ENCODE assay signal across 15 mouse cellular contexts in genomic region chr14:74529368-74529951, GRCm38 (mm10).
DNase-seq lines count a peak whose midpoint lies in the region; ATAC-seq and TF ChIP-seq lines count a peak whose summit lies in the region.
"Had no signal": no experiment of that assay in that cellular context is flagged by ENCODE, and none has a peak within 500 bp of the region (broad histone marks: within the 10 kb centered on the region; RNA-seq: fewer than 3 reads in every experiment).

No protein-coding gene starts in this region.

- H3K9me3 ChIP-seq in neural tube, embryonic 11.5 days (ENCODE audit: control insufficient read depth, low read length) = no peaks in the 10 kb centered on the region
- H3K9me3 ChIP-seq in intestine, postnatal 0 days (ENCODE audit: control insufficient read depth) = no peaks in the 10 kb centered on the region
- no peaks in the 10 kb centered on the region for H3K9me3 ChIP-seq in kidney, embryonic 14.5 days (ENCODE audit: control insufficient read depth, low read length)
- H3K9me3 ChIP-seq: heart, embryonic 10.5 days; kidney, embryonic 15.5 days had no signal

- no peak overlapping the region for H3K4me3 ChIP-seq in neural tube, embryonic 11.5 days (ENCODE audit: low read depth, low read length)
- no peak overlapping the region for H3K4me3 ChIP-seq in intestine, postnatal 0 days (ENCODE audit: low read depth, low read length)
- H3K4me3 ChIP-seq in kidney, embryonic 14.5 days (ENCODE audit: low read length) = no peak overlapping the region
- H3K4me3 ChIP-seq: heart, embryonic 10.5 days; kidney, embryonic 15.5 days had no signal

- no peak for TF ChIP-seq CTCF in intestine, postnatal 0 days (IDR thresholded peaks at IDR 0.05; ENCODE audit: low read depth)

- ATAC-seq in cerebellum, adult (ENCODE audit: insufficient number of reproducible peaks, low FRiP score, low TSS enrichment) = no peak
- ATAC-seq in neural tube, embryonic 11.5 days (ENCODE audit: insufficient read depth, low FRiP score, low TSS enrichment) = no peak; the same call in 1 of the 2 replicates
- no peak for ATAC-seq in intestine, postnatal 0 days
- ATAC-seq in kidney, embryonic 14.5 days (ENCODE audit: low FRiP score, low TSS enrichment) = no peak

- H3K27ac ChIP-seq in neural tube, embryonic 11.5 days (ENCODE audit: low read depth, low read length) = no peak overlapping the region
- no peak overlapping the region for H3K27ac ChIP-seq in intestine, postnatal 0 days (ENCODE audit: low read depth, low read length)
- no peak overlapping the region for H3K27ac ChIP-seq in kidney, embryonic 14.5 days (ENCODE audit: low read depth, low read length)
- H3K27ac ChIP-seq: heart, embryonic 10.5 days; kidney, embryonic 15.5 days had no signal

- H3K4me1 ChIP-seq in neural tube, embryonic 11.5 days (ENCODE audit: control insufficient read depth, insufficient read depth, low read length) = no peaks in the 10 kb centered on the region
- H3K4me1 ChIP-seq in intestine, postnatal 0 days (replicated peaks; ENCODE audit: control insufficient read depth, insufficient read depth, low read length) = no peaks in the 10 kb centered on the region
- no peaks in the 10 kb centered on the region for H3K4me1 ChIP-seq in kidney, embryonic 14.5 days (ENCODE audit: control insufficient read depth, insufficient read depth, low read length)
- H3K4me1 ChIP-seq: heart, embryonic 10.5 days; kidney, embryonic 15.5 days had no signal

- peak; percentile 32 to 48 for DNase-seq in cerebellum, postnatal 14 days
- DNase-seq in neural tube, embryonic 11.5 days (ENCODE audit: low spot score) = peak; percentile 11
- no peak for DNase-seq in neural tube, embryonic 10.5 days (ENCODE audit: extremely low spot score, low spot score)
- peak; percentile 38 to 40 for DNase-seq in layer of hippocampus, postnatal 10 days (ENCODE audit: low spot score in 2 of 2)
- DNase-seq in urinary bladder, postnatal 14 days (ENCODE audit: low spot score) = no peak
- DNase-seq: adrenal gland, postnatal 25 days; cerebellum, adult 11 months; gastrocnemius, postnatal 25 days; lung, postnatal 36 days had no signal

- WGBS in neural tube, embryonic 11.5 days = 70% methylated on average over 7 of the region's 7 CpGs
- WGBS in intestine, postnatal 0 days = 88% methylated on average over 7 of the region's 7 CpGs
- WGBS in kidney, embryonic 14.5 days = 57% methylated on average over 7 of the region's 7 CpGs

- H3K9ac ChIP-seq in neural tube, embryonic 11.5 days (ENCODE audit: low read length) = no peak overlapping the region
- no peak overlapping the region for H3K9ac ChIP-seq in intestine, postnatal 0 days (ENCODE audit: low read depth, low read length)
- H3K9ac ChIP-seq in kidney, embryonic 14.5 days (ENCODE audit: low read depth, low read length) = no peak overlapping the region
- H3K9ac ChIP-seq: kidney, embryonic 15.5 days had no signal

- H3K36me3 ChIP-seq in neural tube, embryonic 11.5 days (ENCODE audit: control insufficient read depth, insufficient read depth, low read length) = no peaks in the 10 kb centered on the region
- no peaks in the 10 kb centered on the region for H3K36me3 ChIP-seq in intestine, postnatal 0 days (ENCODE audit: control insufficient read depth, insufficient read depth)
- no peaks in the 10 kb centered on the region for H3K36me3 ChIP-seq in kidney, embryonic 14.5 days (ENCODE audit: control insufficient read depth, insufficient read depth, low read length)
- H3K36me3 ChIP-seq: heart, embryonic 10.5 days; kidney, embryonic 15.5 days had no signal

- H3K4me2 ChIP-seq in neural tube, embryonic 11.5 days (ENCODE audit: low read depth) = no peak overlapping the region
- no peak overlapping the region for H3K4me2 ChIP-seq in intestine, postnatal 0 days (replicated peaks; ENCODE audit: low read depth)
- H3K4me2 ChIP-seq in kidney, embryonic 14.5 days (replicated peaks; ENCODE audit: low read depth, low read length) = no peak overlapping the region
- H3K4me2 ChIP-seq: kidney, embryonic 15.5 days; midbrain, embryonic 11.5 days had no signal

- no peaks in the 10 kb centered on the region for H3K27me3 ChIP-seq in neural tube, embryonic 11.5 days (ENCODE audit: control insufficient read depth, insufficient read depth, low read length)
- no peaks in the 10 kb centered on the region for H3K27me3 ChIP-seq in intestine, postnatal 0 days (replicated peaks; ENCODE audit: control insufficient read depth, insufficient read depth, low read length)
- H3K27me3 ChIP-seq in kidney, embryonic 14.5 days (ENCODE audit: control insufficient read depth, insufficient read depth, low read length) = no peaks in the 10 kb centered on the region
- H3K27me3 ChIP-seq: kidney, embryonic 15.5 days had no signal

Comparison
In these comparisons a context has a peak if more than half of its experiments do, and no peak if none do; other contexts are left out.
1. DNase-seq: peak in cerebellum, postnatal 14 days (2 of 2), neural tube, embryonic 11.5 days (single experiment) and layer of hippocampus, postnatal 10 days (2 of 2); none in neural tube, embryonic 10.5 days (single experiment) and urinary bladder, postnatal 14 days (single experiment).